Mouse (Mus musculus) spleen, adult 2 months (tissue): ENCODE measurements around the gene Gpn2. TPM values are rescaled to one million over a fixed set of nuclear protein-coding genes. Genes with fewer than 3 reads are reported as not detected.

Source experiments
- DNase-seq, 2 experiments: peaks; one replicate each; pipeline versions ENCODE4 v3.0.0 to v3.0.0-alpha.2; 2012 to 2021; ENCODE audit warnings: low spot score in 2 of 2, low read depth in 1 of 2
- H3K27ac ChIP-seq: fragments of 200-500 bp; 2 replicates; pipeline ENCODE4 v1.5.1; 2012; ENCODE audit warnings: low read length, inconsistent platforms; ENCODE audit not compliant: insufficient read depth
- H3K27me3 ChIP-seq: fragments of 200-500 bp; 2 replicates; pipeline ENCODE4 v1.6.1; 2012; ENCODE audit warnings: mild to moderate bottlenecking, moderate library complexity, low read length, inconsistent platforms; ENCODE audit not compliant: control insufficient read depth, insufficient read depth
- H3K36me3 ChIP-seq: fragments of 200-500 bp; 2 replicates; pipeline ENCODE4 v1.6.1; 2012; ENCODE audit warnings: mild to moderate bottlenecking, low read length, inconsistent platforms; ENCODE audit not compliant: control insufficient read depth, insufficient read depth
- H3K4me1 ChIP-seq: fragments of 200-500 bp; 2 replicates; pipeline ENCODE4 v1.6.1; 2011; ENCODE audit warnings: inconsistent platforms; ENCODE audit not compliant: control insufficient read depth, insufficient read depth, insufficient read length
- H3K4me3 ChIP-seq: fragments of 200-500 bp; 2 replicates; pipeline ENCODE4 v1.5.1; 2011; ENCODE audit warnings: mild to moderate bottlenecking, inconsistent platforms; ENCODE audit not compliant: insufficient read depth, insufficient read length; ENCODE audit errors: extremely low read depth
- CTCF ChIP-seq: fragments of 200-500 bp; IDR thresholded peaks from 2 replicates; pipeline ENCODE4 v1.5.1; 2011; ENCODE audit warnings: mild to moderate bottlenecking, inconsistent platforms; ENCODE audit not compliant: insufficient read depth, insufficient read length, insufficient replicate concordance; ENCODE audit errors: extremely low read depth
- POLR2A ChIP-seq: fragments of 200-500 bp; IDR thresholded peaks from 2 replicates; pipeline ENCODE4 v1.6.1; 2011; ENCODE audit warnings: low read depth, low read length, inconsistent platforms
- WGBS: fragments of 180-500 bp; shearing (Covaris S2); methylation state at CpG from one replicate; pipeline ENCODE4 v1.1.7; 2018; 5-methylcytosine and 5-hydroxymethylcytosine counted together
- polyA plus RNA-seq: library from polyadenylated mRNA; depleted of rRNA; stranded (reverse); fragments of >200 nt; gene quantifications from 2 replicates; pipeline ENCODE4 v1.2.3, GENCODE M21; 2012; rRNA removed

The Gpn2 gene
- 36.1 and 55.9 TPM in 2 replicates for polyA plus RNA-seq

- TF ChIP-seq POLR2A (no peak; the same call in 1 of the 2 replicates), CTCF (no peak)
- Histone ChIP-seq H3K4me3 (peak within 1 kb of the TSS; percentile 85), H3K4me1 (peaks cover 8% of the 10 kb centered on the region), H3K27me3 (no peaks in the 10 kb centered on the region), H3K27ac (peak within 1 kb of the TSS; percentile 90), H3K36me3 (peaks cover 34% of the 10 kb centered on the region)
- under 1% methylated on average over 65 of the region's 65 CpGs for WGBS
- peak; percentile 79 to 86 for DNase-seq
Observed at GRCm38 (mm10) chr4:133584059-133584951, at the start of gene Gpn2. Gene Gpn2 (plus strand): TSS chr4:133584362.

- WGBS: 86% methylated on average over 3 of the region's 3 CpGs
- H3K27me3 ChIP-seq: no peaks in the 10 kb centered on the region
- TF ChIP-seq POLR2A (no peak), CTCF (no peak)
- no peak for DNase-seq
- no peak overlapping the region for H3K4me3 ChIP-seq
- H3K36me3 ChIP-seq: peaks cover 29% of the 10 kb centered on the region
- no peak overlapping the region for H3K27ac ChIP-seq
- no peaks in the 10 kb centered on the region for H3K4me1 ChIP-seq
Observed at GRCm38 (mm10) chr4:133536081-133536480, 48.1 kb upstream of the Gpn2 start.

GRCm38 (mm10) chr4:133536652-133537051, 47.5 kb upstream of the Gpn2 start:
- no peak overlapping the region for H3K27ac ChIP-seq
- WGBS: 86% methylated on average over 5 of the region's 5 CpGs
- TF ChIP-seq POLR2A: no peak
- H3K4me3 ChIP-seq: no peak overlapping the region
- H3K27me3 ChIP-seq: no peaks in the 10 kb centered on the region
- no peaks in the 10 kb centered on the region for H3K4me1 ChIP-seq
- peaks cover 29% of the 10 kb centered on the region for H3K36me3 ChIP-seq
- no peak for DNase-seq

- peaks cover 4% of the 10 kb centered on the region for H3K4me1 ChIP-seq
- under 1% methylated on average over 75 of the region's 77 CpGs for WGBS
- H3K4me3 ChIP-seq: peak within 1 kb of the TSS; percentile 99
- peaks cover 3% of the 10 kb centered on the region for H3K36me3 ChIP-seq
- TF ChIP-seq POLR2A (peak; percentile 74), CTCF (no peak)
- peak within 1 kb of the TSS; percentile 74 for H3K27ac ChIP-seq
- peak; percentile 89 to 95 for DNase-seq
- no peaks in the 10 kb centered on the region for H3K27me3 ChIP-seq
Observed at GRCm38 (mm10) chr4:133545272-133546231, 38.6 kb upstream of the Gpn2 start, which contains the start of gene Nudc. Gene Nudc (minus strand): TSS chr4:133545996.

- TF ChIP-seq CTCF (no peak), POLR2A (no peak)
- H3K4me3 ChIP-seq: no peak overlapping the region
- no peak for DNase-seq
- H3K4me1 ChIP-seq: no peaks in the 10 kb centered on the region
- WGBS: 80% methylated on average over 1 of the region's 1 CpGs
- no peaks in the 10 kb centered on the region for H3K27me3 ChIP-seq
- no peaks in the 10 kb centered on the region for H3K36me3 ChIP-seq
- no peak overlapping the region for H3K27ac ChIP-seq
Observed at GRCm38 (mm10) chr4:133552029-133552428, 32.1 kb upstream of the Gpn2 start.

GRCm38 (mm10) chr4:133552768-133553447, 31.3 kb upstream of the Gpn2 start, which contains the start of gene Nr0b2:
Gene Nr0b2 (plus strand): TSS chr4:133553376.
- WGBS: 52% methylated on average over 10 of the region's 10 CpGs
- Histone ChIP-seq H3K4me3 (peak within 1 kb of the TSS; percentile 11; the same call in 1 of the 2 replicates), H3K4me1 (no peaks in the 10 kb centered on the region), H3K27ac (no peak within 1 kb of the TSS), H3K36me3 (no peaks in the 10 kb centered on the region), H3K27me3 (no peaks in the 10 kb centered on the region)
- no peak for DNase-seq
- no peak for TF ChIP-seq CTCF
- TF ChIP-seq POLR2A: no peak; the same call in 1 of the 2 replicates
